Mouse (Mus musculus): Measurements from ENCODE around the gene Tmem115.

Tmem115 gene

DNA sequence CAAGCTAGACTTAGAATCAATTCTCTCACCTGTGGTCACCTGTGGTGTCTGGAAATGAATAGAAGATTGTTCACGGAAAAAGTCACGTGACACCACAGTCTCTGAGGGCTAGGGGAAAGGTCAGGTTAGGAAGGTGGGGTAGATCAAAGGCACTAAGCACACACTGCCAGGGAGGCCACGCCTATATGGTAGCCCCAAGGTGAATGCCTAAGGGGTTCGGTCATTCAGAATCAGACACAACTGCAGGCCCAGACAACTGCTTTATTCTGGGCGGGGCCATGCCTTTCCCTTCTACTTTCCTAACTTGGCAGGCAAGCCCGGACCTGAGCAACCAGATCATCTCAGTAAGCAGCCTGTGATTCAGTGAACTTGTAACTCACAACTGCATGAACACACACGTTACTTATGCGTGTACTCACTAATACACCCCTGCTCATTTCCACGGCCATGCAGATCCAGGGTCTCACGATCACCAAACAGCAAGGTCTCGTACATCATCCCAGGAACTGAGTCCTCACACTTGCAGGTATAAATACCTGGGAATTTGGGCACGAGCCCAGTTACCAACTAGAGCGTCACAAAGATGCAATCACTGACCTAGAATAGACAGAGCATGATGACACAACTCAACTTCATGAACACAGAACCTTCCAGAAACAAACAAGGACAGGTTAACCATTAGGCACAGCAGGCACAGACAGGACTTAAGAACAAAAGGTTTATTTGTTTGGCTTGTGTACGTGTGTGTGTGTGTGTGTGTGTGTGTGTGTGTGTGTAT lies 42.0 kb downstream of the Tmem115 start:
- DNase-seq: no peak

DNA sequence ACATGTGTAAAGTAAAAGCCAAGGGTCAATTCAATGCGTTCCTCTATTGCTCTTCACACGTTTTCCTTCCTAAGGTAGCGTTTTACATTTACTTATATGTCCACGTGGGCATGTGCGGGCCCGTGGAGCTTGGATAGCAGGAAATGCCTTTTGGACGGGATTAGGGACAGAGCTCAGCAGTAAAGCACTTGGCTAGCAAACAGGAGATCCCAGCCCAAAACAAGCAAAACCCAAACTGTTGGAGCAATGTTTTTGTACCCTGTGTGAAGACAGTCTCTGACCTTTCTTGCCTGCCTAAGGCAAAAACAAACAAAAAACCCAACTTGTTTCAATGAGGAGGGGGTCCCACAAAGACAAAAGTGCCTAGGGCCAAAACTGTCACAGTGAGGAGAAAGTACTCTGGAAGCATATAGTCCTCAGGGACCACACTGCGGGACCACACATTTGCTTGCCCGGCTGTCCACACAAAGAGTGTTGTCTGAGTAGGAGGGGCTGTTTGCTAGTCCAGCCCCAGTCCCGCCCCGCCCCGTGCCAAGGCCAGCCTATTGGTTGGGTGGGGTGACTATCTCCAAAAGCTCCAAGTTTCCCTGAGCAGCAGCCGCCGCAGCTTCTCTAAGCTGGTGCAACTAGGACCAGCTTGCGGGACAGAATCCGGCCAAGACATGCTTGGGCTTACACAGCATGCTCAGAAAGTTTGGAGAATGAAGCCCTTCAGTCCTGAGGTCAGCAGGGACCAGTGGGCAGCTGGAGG lies 42.8 kb downstream of the Tmem115 start, which contains the start of gene Hyal1:
Hyal1 (plus strand) TSS at position 571 of the 751 bp plus-strand sequence.
- DNase-seq: peak; percentile 54

GRCm38 (mm10) chr9:107577871-107578270 lies 44.1 kb downstream of the Tmem115 start:
- DNase-seq: no peak

DNA sequence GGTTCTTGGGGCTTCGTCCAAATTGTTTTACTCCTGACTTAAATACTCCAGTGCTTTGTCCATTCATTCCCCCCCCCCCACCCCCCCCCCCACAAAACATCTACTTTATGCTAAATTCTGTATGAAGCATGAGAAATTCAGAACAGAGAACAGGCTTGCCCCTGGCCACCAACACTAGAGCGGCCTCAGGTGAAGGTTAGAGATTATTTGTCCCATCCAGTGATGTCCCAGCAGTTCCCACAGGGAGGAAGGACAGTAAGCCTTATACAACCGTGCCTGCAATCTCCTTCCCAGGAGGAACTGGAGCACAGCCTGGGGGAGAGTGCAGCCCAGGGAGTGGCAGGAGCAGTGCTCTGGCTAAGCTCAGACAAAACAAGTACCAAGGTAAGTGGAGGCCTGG lies 44.8 kb downstream of the Tmem115 start, which contains the start of gene Naa80:
Naa80 (plus strand) TSS at position 301 of the 400 bp plus-strand sequence.
- no peak for DNase-seq

DNA sequence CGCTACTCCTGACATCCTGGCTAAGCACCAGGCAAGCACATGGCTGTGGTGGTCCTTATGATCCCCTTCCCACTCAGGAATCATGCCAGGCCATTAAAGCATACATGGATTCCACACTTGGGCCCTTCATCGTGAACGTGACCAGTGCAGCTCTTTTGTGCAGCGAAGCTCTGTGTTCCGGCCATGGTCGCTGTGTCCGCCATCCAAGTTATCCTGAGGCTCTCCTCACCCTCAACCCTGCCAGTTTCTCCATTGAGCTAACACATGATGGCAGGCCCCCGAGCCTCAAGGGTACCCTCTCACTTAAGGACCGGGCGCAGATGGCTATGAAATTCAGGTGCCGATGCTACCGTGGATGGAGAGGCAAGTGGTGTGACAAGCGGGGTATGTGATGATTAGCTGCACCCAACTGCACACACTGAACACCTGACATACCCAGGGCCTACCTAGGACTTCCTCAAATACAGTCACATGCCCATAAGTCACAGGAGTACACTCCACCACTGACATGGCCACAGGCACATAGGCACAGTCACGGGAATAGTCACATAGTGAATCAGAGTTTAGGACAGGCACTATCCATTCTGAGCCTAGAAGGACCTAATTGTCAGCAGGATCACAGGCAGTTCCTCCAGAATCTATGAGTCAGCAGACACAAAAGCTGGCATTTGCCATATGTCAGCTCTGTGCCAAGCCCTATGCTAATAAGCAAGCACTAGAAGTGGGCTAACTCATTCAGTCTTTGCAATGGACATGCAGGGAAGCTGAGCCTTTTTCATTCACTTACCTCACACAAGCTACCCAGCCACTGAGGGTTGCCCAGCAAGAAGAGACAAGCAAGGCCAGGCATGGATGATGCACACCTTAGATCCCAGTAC lies 45.5 kb downstream of the Tmem115 start:
- no peak for DNase-seq

DNA sequence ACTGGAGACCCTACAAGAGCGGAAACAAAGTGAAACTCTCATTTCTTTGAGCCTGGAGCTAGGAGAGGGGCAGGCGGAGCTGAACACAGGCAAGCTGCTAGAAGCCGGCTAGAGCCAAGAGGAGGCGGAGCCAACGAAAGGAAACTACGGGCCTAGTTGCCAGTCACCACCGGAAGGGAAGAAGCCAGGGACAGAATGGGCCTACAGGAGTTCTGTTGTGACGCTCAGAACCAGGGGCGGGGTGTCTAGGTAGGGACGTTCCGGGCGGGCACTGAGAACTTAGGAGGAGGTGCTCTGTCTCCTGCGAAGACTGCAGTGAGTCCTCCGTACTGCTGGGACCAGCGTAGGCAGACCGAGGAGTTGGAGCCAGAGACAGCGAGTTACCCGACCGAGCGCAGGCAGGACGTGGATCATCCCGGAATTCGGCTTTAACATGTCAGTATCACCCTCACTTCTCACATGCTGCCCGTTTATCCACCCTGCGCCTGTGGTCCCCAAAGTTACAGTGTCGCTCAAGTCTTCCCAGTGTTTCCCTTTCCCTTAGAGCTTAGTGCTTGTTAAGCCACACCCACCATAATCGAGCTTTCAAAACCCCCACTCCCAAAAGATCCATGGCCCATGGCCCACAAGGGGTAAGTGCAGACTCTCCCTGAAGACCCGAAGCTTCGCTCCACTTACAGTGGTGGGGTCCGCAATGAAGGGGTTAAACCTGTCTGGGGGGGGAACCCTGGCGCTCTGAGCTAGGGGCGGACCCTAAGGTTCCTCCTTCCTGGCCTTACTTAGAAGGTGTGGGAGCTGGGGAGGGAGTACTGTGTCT lies 47.0 kb downstream of the Tmem115 start, which contains the start of gene Hyal3:
Hyal3 (plus strand) TSS at position 318 of the 817 bp plus-strand sequence.
- DNase-seq: peak; percentile 75

DNA sequence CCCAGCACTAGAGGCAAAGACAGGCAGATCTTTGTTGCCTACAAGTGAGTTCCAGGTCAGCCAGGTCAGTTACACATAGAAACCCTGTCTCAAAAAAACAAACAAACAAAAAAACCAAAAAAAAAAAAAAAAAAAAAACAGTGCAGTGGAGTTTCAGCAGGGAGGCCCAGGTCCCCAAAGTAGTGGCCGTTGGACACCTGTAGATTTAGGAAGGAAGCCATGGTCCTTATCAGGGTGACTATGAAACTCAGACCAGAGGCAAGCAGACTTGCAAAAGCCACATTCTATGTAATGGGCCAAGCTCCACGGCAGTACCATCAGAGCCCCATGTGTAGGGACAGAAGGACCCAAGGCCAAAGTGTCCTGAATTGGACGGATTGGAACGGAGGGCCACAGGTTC lies 47.8 kb downstream of the Tmem115 start:
- DNase-seq: no peak

- DNase-seq: no peak
Observed at GRCm38 (mm10) chr9:107582509-107583062, 48.8 kb downstream of the Tmem115 start.

DNA sequence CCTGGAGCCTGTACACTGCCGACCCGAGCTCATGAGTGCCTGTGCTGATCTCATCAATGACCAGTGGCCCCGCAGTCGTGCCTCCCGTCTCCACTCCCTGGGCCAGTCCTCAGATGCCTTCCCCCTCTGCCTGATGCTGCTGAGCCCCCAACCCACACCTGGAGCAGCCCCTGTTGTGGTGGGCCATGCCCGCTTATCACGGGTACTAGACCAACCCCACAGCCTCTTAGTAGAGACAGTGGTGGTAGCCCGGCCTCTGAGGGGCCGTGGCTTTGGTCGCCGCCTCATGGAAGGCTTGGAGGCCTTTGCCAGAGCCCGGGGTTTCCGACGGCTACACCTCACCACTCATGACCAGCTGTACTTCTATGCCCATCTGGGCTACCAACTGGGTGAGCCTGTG lies 49.4 kb downstream of the Tmem115 start:
- no peak for DNase-seq

- DNase-seq: no peak
Observed at GRCm38 (mm10) chr9:107586504-107586903, 52.8 kb downstream of the Tmem115 start.

GRCm38 (mm10) chr9:107586974-107587832 lies 53.5 kb downstream of the Tmem115 start, which contains the start of gene Ifrd2:
Gene Ifrd2, plus strand, starts transcription at chr9:107587642.
- DNase-seq: peak; percentile 94

GRCm38 (mm10) chr9:107587833-107588639 lies 54.3 kb downstream of the Tmem115 start:
- peak; percentile 62 for DNase-seq

Data from right cerebral cortex, postnatal 14 days (tissue).